Mouse (Mus musculus): ENCODE data around the gene Ppm1a. TPM values are rescaled to one million over a fixed set of nuclear protein-coding genes. Genes with fewer than 3 reads are reported as not detected.

The Ppm1a gene
- total and polyA plus RNA-seq, 3 experiments, result 111 to 119 TPM; not detected in 1

GRCm38 (mm10) chr12:72786986-72787385 lies 29.7 kb downstream of the Ppm1a start:
- Histone ChIP-seq H3K36me3 (ENCODE audit: control insufficient read depth in 1 of 2, insufficient read depth in 2 of 2, low read length in 2 of 2) (peaks cover 16 to 23% of the 10 kb centered on the region in 2 experiments), H3K9me3 (replicated peaks; ENCODE audit: insufficient read depth, low read length) (no peaks in the 10 kb centered on the region), H3K4me1 (ENCODE audit: control insufficient read depth in 1 of 2, insufficient read depth in 2 of 2, low read length in 2 of 2) (peaks cover 0 to 15% of the 10 kb centered on the region in 2 experiments; a peak in 3 of 4 replicates), H3K27ac (ENCODE audit: control insufficient read depth, low read depth, low read length) (no peak overlapping the region), H3K79me2 (ENCODE audit: control insufficient read depth, insufficient read depth, low read length, poor library complexity) (peaks cover 6% of the 10 kb centered on the region; the same call in 1 of the 2 replicates), H3K9ac (ENCODE audit: control insufficient read depth, low read depth, low read length, poor library complexity, severe bottlenecking) (no peak overlapping the region), H3K27me3 (ENCODE audit: control insufficient read depth in 1 of 2, insufficient read depth in 2 of 2, low read length in 2 of 2) (no peaks in the 10 kb centered on the region), H3K4me3 (ENCODE audit: control insufficient read depth in 1 of 2, insufficient read depth in 1 of 2, low read depth in 2 of 2, low read length in 2 of 2) (no peak overlapping the region)
- TF ChIP-seq TAL1 (IDR thresholded peaks at IDR 0.05; ENCODE audit: low read length) (no peak), TCF12 (IDR thresholded peaks at IDR 0.05; ENCODE audit: low read depth, low read length) (no peak), USF1 (IDR thresholded peaks at IDR 0.05; ENCODE audit: low read depth, low read length) (no peak), HCFC1 (IDR thresholded peaks at IDR 0.05; ENCODE audit: low read depth, low read length) (no peak), SMC3 (IDR thresholded peaks at IDR 0.05; ENCODE audit: low read depth, low read length) (no peak), MAZ (IDR thresholded peaks at IDR 0.05; ENCODE audit: low read depth, low read length) (no peak), GABPA (IDR thresholded peaks at IDR 0.05; ENCODE audit: low read depth, low read length) (no peak), MXI1 (IDR thresholded peaks at IDR 0.05; ENCODE audit: low read depth, low read length) (no peak), CTCF (IDR thresholded peaks at IDR 0.05 in 2 of 3, conservative IDR thresholded peaks at IDR 0.05 in 1 of 3; ENCODE audit: control insufficient read depth in 1 of 3, insufficient read depth in 1 of 3, low read depth in 2 of 3, low read length in 3 of 3, poor library complexity in 1 of 3, severe bottlenecking in 1 of 3) (no peak), ZNF384 (IDR thresholded peaks at IDR 0.05; ENCODE audit: low read depth, low read length) (no peak), MYB (IDR thresholded peaks at IDR 0.05; ENCODE audit: low read depth, low read length) (no peak), NRF1 (IDR thresholded peaks at IDR 0.05; ENCODE audit: insufficient read depth, low read depth, low read length, poor library complexity, severe bottlenecking) (no peak), USF2 (IDR thresholded peaks at IDR 0.05; ENCODE audit: borderline replicate concordance in 1 of 2, insufficient read depth in 1 of 2, low read depth in 1 of 2, low read length in 2 of 2) (no peak), ELF1 (IDR thresholded peaks at IDR 0.05; ENCODE audit: low read depth, low read length) (no peak), CHD1 (IDR thresholded peaks at IDR 0.05; ENCODE audit: low read depth, low read length) (no peak), CHD2 (IDR thresholded peaks at IDR 0.05; ENCODE audit: low read length) (no peak), SIN3A (IDR thresholded peaks at IDR 0.05; ENCODE audit: low read length) (no peak), EP300 (IDR thresholded peaks at IDR 0.05; ENCODE audit: low read depth in 1 of 2, low read length in 2 of 2) (no peak), POLR2AphosphoS2 (IDR thresholded peaks at IDR 0.05; ENCODE audit: low read length) (no peak)
- DNase-seq (ENCODE audit: low read depth, low spot score), result no peak

DNA sequence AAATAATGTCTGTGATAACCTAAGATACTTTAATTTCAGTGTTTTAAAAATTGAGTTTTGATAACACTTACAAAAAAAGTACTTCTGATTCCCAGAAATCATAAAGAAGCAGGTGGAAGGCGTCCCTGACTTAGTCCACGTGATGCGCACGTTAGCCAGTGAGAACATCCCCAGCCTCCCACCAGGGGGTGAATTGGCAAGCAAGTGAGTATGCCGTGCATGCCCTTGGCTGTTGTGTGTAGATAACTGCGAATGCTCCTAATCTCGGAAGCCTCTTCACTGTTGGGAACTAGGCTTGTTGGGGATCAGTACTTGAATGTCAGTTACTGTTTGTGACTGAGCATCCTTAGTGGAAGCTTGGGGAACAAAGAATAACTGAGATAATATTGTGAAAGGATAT lies 33.3 kb downstream of the Ppm1a start:
- H3K79me2 ChIP-seq (ENCODE audit: control insufficient read depth, insufficient read depth, low read length, poor library complexity), result peaks cover under 1% of the 10 kb centered on the region; the same call in 1 of the 2 replicates
- H3K36me3 ChIP-seq (ENCODE audit: control insufficient read depth in 1 of 2, insufficient read depth in 2 of 2, low read length in 2 of 2), result peaks cover 14 to 23% of the 10 kb centered on the region in 2 experiments
- no peaks in the 10 kb centered on the region for H3K27me3 ChIP-seq (ENCODE audit: control insufficient read depth in 1 of 2, insufficient read depth in 2 of 2, low read length in 2 of 2)
- H3K4me1 ChIP-seq (ENCODE audit: control insufficient read depth in 1 of 2, insufficient read depth in 2 of 2, low read length in 2 of 2), result peaks cover 0 to 15% of the 10 kb centered on the region in 2 experiments; a peak in 3 of 4 replicates
- H3K9me3 ChIP-seq (replicated peaks; ENCODE audit: insufficient read depth, low read length), result no peaks in the 10 kb centered on the region
- DNase-seq (ENCODE audit: low read depth, low spot score), result peak; percentile 93
- H3K27ac ChIP-seq (ENCODE audit: control insufficient read depth, low read depth, low read length), result no peak overlapping the region
- no peak overlapping the region for H3K9ac ChIP-seq (ENCODE audit: control insufficient read depth, low read depth, low read length, poor library complexity, severe bottlenecking)
- no peak overlapping the region for H3K4me3 ChIP-seq (ENCODE audit: control insufficient read depth in 1 of 2, insufficient read depth in 1 of 2, low read depth in 2 of 2, low read length in 2 of 2)
- TF ChIP-seq ZMIZ1 (IDR thresholded peaks at IDR 0.05; ENCODE audit: low read depth, low read length) (no peak), KAT2A (conservative IDR thresholded peaks at IDR 0.05; ENCODE audit: low read depth, low read length) (no peak), E2F4 (IDR thresholded peaks at IDR 0.05; ENCODE audit: borderline replicate concordance, low read depth, low read length) (no peak), SMC3 (IDR thresholded peaks at IDR 0.05; ENCODE audit: low read depth, low read length) (no peak), ETS1 (IDR thresholded peaks at IDR 0.05; ENCODE audit: low read depth, low read length) (peak; percentile 79), RCOR1 (IDR thresholded peaks at IDR 0.05; ENCODE audit: low read depth, low read length) (peak; percentile 86), HCFC1 (IDR thresholded peaks at IDR 0.05; ENCODE audit: low read depth, low read length) (0 out of 2 replicates have a peak, but pooled peaks have one; percentile 37), BHLHE40 (IDR thresholded peaks at IDR 0.05; ENCODE audit: borderline replicate concordance, low read depth, low read length) (peak; percentile 91), NELFE (IDR thresholded peaks at IDR 0.05; ENCODE audit: low read depth, low read length) (no peak), POLR2AphosphoS5 (IDR thresholded peaks at IDR 0.05; ENCODE audit: borderline replicate concordance, low read depth, low read length) (no peak), MYB (IDR thresholded peaks at IDR 0.05; ENCODE audit: low read depth, low read length) (peak; percentile 77), RAD21 (IDR thresholded peaks at IDR 0.05; ENCODE audit: low read depth, low read length) (no peak), GABPA (IDR thresholded peaks at IDR 0.05; ENCODE audit: low read depth, low read length) (no peak), CHD1 (IDR thresholded peaks at IDR 0.05; ENCODE audit: low read depth, low read length) (no peak), TCF12 (IDR thresholded peaks at IDR 0.05; ENCODE audit: low read depth, low read length) (peak; percentile 91), TBP (IDR thresholded peaks at IDR 0.05; ENCODE audit: low read depth, low read length) (no peak), USF2 (IDR thresholded peaks at IDR 0.05; ENCODE audit: borderline replicate concordance in 1 of 2, insufficient read depth in 1 of 2, low read depth in 1 of 2, low read length in 2 of 2) (peak; percentile 34 to 87; a peak in 3 of 4 replicates), MAX (IDR thresholded peaks at IDR 0.05; ENCODE audit: low read length) (peak; percentile 93), CHD2 (IDR thresholded peaks at IDR 0.05; ENCODE audit: low read length) (no peak), MAFK (IDR thresholded peaks at IDR 0.05; ENCODE audit: borderline replicate concordance, low read depth, low read length) (no peak)
